Mouse (Mus musculus): ENCODE results near the gene Tuba1a. TPM values are rescaled to one million over a fixed set of nuclear protein-coding genes. Genes with fewer than 3 reads are reported as not detected.

Tuba1a gene
- 100 to 1,000 TPM; 206 to 351 (median 217) TPM for polyA plus RNA-seq (2017; shearing (Covaris generic))

- ATAC-seq = peak; percentile 97
Observed at GRCm38 (mm10) chr15:98953401-98954356, at the start of gene Tuba1a, which contains the start of gene Gm49450. TSS of gene Tuba1a (minus strand) at chr15:98953703. TSS of gene Gm49450 (minus strand) at chr15:98953551.

- ATAC-seq = no peak
Observed at GRCm38 (mm10) chr15:99001451-99001931, 48.0 kb upstream of the Tuba1a start.

DNA sequence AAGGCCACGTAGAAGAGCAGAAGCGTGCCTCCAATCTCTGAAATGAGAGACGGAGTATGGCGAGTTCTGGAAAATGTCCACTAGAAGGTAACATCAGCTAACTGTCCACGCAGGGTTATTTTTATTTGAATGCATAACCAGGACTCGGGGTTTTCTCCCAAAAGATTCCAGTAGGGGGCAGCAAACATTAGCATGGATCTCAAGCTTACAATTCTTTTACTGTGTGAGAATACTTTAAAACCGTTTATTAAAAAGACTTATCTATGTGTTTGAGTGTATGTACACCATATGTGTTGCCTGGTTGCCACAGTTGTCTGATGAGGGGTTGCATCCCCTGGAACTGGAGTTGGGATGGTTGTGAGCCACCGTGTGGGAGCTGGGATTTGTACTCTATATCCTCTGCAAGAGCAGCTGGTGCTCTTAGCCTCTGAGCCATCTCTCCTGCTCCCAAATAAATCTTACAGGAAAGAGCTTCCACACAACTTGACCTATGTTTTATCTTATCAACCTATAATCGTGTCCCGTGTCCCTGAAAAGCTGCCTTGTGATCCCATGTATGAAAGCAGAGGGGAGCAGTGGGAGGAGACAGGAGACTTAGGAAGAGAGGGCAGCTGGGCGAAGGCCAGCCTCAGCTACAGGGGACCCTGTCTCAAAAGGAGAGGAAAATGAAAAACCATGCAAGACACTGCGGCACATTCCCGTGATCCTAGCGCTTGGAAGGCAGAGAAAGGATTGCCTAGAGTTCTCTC is 47.2 kb upstream of the Tuba1a start:
- ATAC-seq = no peak

GRCm38 (mm10) chr15:98998775-98999157 is 45.3 kb upstream of the Tuba1a start:
- ATAC-seq = no peak

DNA sequence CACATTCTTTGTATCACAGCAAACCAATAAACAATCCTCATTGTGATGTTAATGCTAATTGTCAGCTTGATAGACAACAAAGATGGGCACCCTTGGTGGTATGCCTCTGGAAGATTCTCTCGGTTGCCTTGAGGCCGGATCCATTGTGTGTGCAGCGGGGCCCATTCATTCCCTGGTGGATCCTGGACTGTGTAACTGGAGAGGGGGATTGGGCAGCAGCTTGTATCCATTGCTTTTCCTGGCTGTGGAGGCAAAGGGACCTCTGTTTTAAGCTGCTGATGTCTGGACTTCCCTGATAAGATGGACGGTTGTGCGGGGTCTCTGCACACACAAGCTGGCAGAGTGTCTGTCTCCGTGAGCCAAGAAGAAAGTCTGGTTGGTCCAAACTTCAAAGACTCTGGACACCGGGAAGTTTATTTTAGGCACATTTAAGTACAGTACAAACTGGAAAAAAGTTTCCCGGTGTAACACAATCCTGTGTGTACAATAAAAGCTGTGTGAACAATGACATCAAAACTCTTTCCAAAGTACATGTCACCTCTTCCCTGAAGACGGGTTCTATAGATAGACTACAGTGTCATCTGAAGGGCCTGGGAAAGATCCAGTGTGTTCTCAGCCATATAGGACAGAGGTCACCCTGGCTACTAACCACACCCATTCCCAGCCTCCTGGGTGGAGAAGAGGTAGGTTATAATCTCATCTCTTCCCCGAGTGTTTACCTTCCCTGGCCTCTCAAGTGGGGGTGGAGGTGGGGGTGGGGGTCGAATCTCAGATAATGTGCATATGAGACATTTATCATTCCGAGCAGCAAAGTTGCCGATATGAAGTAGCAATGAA is 44.7 kb upstream of the Tuba1a start:
- ATAC-seq = no peak

GRCm38 (mm10) chr15:98996840-98997239 is 43.3 kb upstream of the Tuba1a start:
- ATAC-seq = no peak

DNA sequence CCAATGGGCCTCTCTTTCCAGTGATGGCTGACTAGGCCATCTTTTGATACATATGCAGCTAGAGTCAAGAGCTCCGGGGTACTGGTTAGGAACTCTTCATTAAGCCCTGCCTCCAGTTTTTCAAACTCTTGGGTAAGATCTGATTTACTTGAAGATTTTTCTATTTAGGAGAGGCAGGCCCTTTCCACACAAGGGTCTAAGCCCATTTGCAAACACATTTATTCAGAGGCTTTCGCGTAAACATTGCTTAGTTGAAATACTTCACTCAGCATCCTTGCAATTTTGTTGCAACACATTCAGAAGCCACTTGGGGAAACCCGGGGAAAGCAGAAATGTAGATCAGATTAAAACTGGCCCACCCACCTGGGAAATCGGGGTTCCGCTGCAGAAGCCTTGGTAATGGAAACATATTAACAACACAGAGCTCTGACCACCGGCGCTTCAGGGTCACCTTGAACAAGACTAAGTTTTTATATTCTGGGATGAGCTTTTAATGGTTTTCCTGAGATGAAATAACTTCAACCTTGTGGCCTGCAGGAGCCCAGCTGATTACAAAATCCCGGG is 41.5 kb upstream of the Tuba1a start:
- no peak for ATAC-seq

GRCm38 (mm10) chr15:98993865-98994264 is 40.4 kb upstream of the Tuba1a start:
- ATAC-seq = peak; percentile 69

- ATAC-seq = peak; percentile 73
Observed at GRCm38 (mm10) chr15:98993093-98993793, 39.7 kb upstream of the Tuba1a start.

- ATAC-seq = peak; percentile 55
Observed at GRCm38 (mm10) chr15:98992086-98992912, 38.8 kb upstream of the Tuba1a start.

DNA sequence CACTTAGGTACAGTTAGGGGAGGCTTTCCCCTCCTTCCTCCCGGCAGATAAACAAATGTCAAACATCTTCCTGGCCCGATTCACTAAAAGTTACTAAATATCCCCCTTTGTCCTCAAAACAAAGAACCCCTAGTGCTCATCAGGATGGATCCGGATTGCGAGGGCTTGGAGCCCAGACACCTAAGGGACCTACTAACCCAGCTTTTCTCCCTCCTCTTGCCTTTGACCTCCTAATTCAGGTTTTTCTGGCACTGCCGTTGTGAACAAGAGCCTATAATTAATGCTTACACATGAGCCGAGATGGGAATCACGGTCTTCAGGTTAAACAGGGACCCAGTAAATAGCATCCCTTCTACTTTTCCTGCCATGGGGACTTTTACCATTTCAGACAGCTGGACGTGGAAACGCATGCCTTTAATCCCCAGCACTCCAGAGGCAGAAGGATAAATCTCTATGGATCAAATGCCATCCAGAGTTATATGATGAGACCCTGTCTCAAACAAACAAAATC is 38.1 kb upstream of the Tuba1a start:
- ATAC-seq = no peak

GRCm38 (mm10) chr15:98990669-98991539 is 37.4 kb upstream of the Tuba1a start:
- no peak for ATAC-seq

DNA sequence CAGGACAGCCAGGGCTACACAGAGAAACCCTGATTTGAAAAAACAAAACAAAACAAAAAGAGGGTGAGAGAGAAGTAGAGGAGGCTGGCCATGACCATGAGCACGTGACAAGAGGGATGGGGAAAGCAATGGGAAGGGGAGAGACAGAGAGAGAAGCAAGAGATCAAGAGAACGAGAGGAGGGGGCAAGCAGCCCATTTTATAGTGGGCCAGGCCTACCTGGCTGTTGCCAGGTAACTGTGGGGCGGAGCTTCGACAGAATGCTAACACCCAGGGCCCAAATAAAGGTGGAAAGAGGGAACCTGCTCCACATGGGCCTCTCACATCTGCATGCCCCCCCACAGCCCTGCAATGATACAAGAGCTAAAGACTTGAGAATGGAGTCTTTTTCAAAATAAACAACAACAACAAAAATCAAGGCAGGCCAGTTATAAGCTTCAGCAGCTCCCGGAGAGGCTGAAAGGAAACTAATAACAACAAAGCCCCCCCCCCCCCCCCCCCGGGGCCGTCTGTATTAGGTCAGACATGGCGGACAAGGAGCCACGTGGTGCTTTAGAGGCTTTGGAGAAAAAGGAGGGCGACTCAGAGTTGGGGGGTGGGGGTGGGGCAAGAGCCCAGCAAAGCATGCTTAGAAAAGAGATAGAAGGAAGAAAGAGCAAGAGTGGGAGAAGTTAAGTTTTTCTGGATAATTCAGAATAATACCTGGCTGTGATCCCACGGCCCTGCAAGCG is 36.4 kb upstream of the Tuba1a start:
- no peak for ATAC-seq

DNA sequence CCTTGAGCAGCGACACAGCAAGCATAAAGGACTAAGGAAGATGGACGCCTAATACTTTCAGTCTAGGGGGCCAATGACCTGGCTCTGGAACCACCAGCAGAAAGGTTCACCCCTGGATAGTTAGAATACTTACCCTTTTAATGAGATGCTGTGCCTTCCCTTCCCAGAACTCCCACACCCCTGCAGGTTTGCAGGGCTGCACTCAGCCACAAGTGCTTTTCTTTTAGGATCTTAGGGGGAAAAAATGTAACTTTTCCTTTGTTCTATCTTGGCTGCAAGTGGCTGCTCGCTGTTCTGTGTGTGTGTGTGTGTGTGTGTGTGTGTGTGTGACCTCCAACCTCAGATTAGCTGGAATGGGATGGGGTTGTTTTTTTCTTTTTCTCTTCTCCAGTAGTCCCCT is 35.3 kb upstream of the Tuba1a start:
- ATAC-seq = no peak

GRCm38 (mm10) chr15:98987661-98988181 is 34.2 kb upstream of the Tuba1a start:
- no peak for ATAC-seq

GRCm38 (mm10) chr15:98987077-98987630 is 33.7 kb upstream of the Tuba1a start:
- ATAC-seq = no peak

DNA sequence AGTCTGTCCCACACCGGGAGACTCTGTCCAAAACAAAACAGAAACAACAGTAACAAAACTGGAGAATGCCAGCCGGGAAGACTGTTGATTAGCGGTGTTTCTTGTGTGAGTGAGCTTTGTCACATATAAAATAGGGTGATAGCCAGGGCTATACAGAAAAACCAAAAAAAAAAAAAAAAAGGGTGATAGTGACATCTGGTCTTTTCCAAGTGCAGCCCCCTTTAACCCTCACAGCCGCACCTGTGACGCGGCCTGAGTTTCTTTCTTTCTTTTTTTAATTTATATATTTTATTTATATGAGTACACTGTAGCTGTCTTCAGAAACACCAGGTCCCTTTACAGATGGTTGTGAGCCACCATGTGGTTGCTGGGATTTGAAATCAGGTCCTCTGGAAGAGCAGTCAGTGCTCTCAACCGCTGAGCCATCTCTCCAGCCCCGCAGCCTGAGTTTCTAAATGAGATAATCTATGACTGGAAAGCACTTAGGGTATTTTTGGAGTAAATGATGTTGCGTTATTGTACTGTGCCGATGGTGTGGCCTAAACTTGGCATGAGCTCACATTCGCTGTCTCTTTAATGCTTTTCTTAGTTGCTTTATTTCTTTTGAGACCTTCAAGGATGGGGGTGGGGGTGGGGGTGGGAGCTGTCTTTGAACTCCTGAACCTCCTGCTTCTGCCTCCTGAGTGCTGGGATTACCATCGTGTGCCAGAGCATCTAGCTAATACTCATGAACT is 32.6 kb upstream of the Tuba1a start:
- ATAC-seq = no peak

All from inflammation-experienced regulatory T-cells, adult 6 months (primary cell).